Mouse (Mus musculus): ENCODE measurements around the gene Sult6b1. TPM values are rescaled to one million over a fixed set of nuclear protein-coding genes. Genes with fewer than 3 reads are reported as not detected.

Sult6b1 gene
- total RNA-seq (2017) = 0.13 TPM in 1 of 2 replicates, not detected in the other

DNA sequence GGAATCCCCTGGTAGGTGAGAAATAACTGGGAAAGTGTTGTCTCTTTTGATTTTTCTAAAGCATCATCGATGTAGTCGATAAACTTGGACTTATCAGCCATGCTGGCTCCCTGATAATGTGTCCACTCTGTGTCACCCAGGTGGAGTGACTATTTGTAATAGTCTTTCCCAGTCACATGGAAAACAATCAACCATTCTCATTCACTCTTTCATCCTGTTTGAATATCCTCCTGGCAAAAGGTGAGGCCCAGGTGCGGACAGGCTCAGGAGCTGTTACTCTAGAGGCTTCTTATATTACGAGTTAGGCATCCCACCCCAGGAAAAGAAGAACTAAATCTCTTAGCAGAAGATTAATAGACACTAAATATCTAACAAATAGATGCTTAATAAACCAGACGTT lies at the start of gene Sult6b1:
Gene Sult6b1, minus strand, starts transcription at position 101 of the 400 bp plus-strand sequence.
- no peak for ATAC-seq (replicated peaks in 1 of 2; ENCODE audit: insufficient read depth in 1 of 2, low FRiP score in 2 of 2, low TSS enrichment in 1 of 2, low read depth in 1 of 2, poor library complexity in 2 of 2, severe bottlenecking in 2 of 2)

DNA sequence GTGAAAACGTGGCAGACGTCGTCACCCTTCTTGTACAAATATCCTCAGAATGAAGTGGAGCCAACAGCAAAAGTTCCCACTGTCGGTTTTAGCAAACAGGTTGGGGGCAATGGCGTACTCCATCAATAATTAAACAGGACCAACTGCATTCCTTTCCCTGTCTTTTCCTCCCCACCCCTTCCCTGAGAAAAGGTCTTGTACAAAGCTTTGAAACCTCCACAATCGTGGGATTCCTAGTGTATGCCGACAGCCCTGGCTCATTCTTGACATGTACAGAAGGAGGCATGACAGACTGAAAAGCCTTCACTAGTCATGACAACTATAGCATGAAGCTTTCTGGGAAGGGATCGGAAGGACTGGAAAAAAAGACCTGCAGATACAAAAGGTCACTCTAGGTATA lies 46.4 kb upstream of the Sult6b1 start:
- no peak for ATAC-seq (replicated peaks in 1 of 2; ENCODE audit: insufficient read depth in 1 of 2, low FRiP score in 2 of 2, low TSS enrichment in 1 of 2, low read depth in 1 of 2, poor library complexity in 2 of 2, severe bottlenecking in 2 of 2)

DNA sequence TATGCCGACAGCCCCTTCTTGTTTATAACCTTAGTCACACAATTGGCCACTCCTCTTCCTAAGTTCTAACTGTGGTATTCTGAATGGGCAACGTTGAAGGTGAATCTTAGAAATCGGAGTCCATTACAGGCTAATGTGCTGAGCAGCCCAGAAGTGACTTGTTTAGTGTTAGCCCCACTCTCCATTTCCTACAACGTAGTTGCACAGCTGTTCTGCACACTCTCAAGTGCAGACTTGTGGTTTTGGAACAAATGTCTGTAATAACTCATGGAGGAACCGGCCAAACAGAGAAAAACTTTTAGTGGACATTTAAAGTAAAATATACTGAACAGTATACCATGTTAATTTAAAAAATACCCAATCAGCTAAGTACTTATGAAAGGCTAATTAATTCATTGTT lies 45.3 kb upstream of the Sult6b1 start:
- no peak for ATAC-seq (replicated peaks in 1 of 2; ENCODE audit: insufficient read depth in 1 of 2, low FRiP score in 2 of 2, low TSS enrichment in 1 of 2, low read depth in 1 of 2, poor library complexity in 2 of 2, severe bottlenecking in 2 of 2)

DNA sequence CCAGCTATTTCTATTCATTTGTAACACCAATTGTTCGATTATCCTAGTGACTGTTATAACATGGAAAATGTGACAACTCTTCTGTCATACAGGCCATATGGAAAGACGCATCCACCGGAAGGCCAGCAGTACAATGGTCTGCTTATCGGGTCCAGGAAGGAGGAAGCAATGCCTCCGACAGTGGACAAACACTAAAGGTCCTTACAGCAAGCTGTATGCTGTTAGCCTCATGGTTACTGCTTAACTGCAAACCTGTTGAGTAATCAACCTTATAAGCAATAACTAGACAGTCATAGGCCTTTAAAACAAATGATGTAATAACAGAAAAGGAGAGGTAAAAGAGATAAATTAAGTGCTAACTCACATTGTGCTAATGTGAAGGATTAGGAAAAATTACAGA lies 44.4 kb upstream of the Sult6b1 start:
- ATAC-seq (replicated peaks in 1 of 2; ENCODE audit: insufficient read depth in 1 of 2, low FRiP score in 2 of 2, low TSS enrichment in 1 of 2, low read depth in 1 of 2, poor library complexity in 2 of 2, severe bottlenecking in 2 of 2) = no peak

DNA sequence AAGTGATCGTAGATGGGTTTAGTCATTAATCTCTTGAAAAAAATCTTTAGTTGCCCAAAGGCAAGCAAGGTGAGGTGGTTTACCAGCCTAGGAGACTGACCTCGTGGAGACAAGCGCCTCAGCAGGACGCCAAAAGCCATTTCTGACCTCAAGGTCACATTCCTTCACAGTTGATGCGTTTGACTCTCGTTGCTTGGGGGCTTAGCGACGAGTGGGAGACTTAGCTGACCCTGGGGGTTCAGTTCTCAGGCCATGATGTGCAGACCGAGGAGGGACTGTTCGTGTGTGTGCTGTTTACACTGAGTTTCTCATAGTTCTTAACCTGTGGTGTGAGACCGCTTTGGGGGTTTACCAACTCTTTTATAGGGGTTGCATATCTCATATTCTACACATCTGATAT lies 35.8 kb upstream of the Sult6b1 start:
- ATAC-seq (replicated peaks in 1 of 2; ENCODE audit: insufficient read depth in 1 of 2, low FRiP score in 2 of 2, low TSS enrichment in 1 of 2, low read depth in 1 of 2, poor library complexity in 2 of 2, severe bottlenecking in 2 of 2) = no peak; a peak in 1 of 4 replicates

DNA sequence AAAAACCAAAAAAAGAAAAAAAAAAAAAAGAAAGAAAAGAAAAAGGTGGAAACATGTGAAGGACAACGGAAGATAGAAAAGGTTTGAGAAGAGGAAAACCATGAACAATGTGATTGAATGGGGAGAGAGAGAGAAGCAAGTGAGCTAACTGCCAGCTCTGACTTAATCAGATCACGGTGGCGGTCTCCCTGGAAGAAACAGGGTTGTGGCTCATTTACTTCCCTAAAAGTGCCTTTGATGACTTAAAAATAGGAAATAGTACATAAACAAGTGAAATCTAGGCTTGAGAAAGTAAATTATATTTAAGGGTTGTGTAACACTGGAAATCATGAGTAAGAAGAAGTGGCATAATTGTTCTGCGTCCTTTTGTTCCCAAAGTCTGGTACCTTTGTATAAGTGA lies 32.1 kb upstream of the Sult6b1 start:
- peak in 1 of 2 experiments; percentile 27; a peak in 1 of 4 replicates for ATAC-seq (replicated peaks in 1 of 2; ENCODE audit: insufficient read depth in 1 of 2, low FRiP score in 2 of 2, low TSS enrichment in 1 of 2, low read depth in 1 of 2, poor library complexity in 2 of 2, severe bottlenecking in 2 of 2)

DNA sequence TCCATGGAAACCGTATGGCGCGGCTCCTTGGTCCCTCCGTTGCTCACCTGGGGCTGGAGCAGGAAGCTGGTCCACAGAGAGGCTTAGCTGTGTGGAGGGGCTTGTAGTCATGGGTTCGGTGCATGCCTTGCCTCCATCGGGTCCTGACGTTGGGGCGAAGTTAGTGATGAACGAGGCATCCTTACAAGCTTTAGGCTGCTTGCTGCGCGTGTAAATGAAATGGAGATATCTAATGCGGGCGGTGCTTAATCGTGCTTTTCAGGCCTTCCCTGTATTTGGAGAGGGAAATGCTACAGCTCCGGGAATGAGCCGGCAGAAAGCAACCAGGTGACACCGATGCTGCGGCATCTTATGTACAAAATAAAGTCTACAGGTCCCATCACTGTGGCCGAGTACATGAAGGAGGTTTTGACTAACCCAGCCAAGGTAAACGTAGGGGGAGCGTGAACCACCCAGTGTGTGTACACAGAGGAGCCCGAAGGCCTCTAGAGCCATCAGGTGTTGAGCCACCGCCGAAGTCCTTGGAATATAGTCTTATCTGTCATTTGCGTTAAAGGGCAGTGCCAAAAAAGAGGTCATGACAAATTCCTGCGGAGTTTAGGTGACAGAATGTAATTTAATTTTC lies 30.5 kb upstream of the Sult6b1 start:
- no peak for ATAC-seq (replicated peaks in 1 of 2; ENCODE audit: insufficient read depth in 1 of 2, low FRiP score in 2 of 2, low TSS enrichment in 1 of 2, low read depth in 1 of 2, poor library complexity in 2 of 2, severe bottlenecking in 2 of 2)

DNA sequence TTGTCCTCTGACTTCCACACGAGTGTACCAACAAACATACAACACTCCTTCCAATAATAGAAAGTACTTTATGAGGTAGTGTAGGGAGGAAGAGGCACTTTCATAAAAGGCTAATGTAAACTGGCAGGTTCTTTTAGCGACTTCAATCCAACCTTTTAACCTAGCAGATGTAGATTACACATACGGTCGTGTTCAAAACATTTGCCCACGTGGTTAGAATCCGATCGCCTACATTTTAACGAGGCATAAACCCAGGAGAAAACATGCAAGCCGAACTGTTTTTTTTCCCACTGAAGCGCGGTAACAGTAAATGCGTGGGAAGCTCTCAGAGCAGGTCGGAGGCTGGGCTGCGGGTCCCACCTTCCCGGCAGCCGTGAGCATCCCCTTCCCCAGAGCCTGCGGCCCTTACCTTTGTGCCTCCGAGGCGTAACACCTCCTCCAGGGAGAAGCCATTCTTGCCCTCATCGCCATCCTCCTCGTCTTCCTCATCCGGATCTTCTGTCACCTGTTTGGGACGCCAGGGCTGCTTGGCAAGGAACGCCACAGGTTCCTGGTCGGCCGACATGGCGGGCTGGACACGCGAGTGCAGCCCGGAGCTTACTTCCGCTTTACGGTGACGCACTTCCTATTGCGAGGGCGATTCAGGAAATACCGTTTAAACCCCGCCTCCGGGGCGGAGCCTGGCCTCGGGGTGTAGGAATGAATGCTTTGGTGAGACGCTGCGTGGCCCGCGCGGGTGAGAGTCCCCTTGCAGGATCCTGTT lies 29.9 kb upstream of the Sult6b1 start, which contains the start of the genes Cebpz and Ndufaf7:
Gene Cebpz, minus strand, starts transcription at position 601 of the 763 bp plus-strand sequence.
Gene Ndufaf7, plus strand, starts transcription at position 671 of the 763 bp plus-strand sequence.
- peak; percentile 97 to 99 for ATAC-seq (replicated peaks in 1 of 2; ENCODE audit: insufficient read depth in 1 of 2, low FRiP score in 2 of 2, low TSS enrichment in 1 of 2, low read depth in 1 of 2, poor library complexity in 2 of 2, severe bottlenecking in 2 of 2)

DNA sequence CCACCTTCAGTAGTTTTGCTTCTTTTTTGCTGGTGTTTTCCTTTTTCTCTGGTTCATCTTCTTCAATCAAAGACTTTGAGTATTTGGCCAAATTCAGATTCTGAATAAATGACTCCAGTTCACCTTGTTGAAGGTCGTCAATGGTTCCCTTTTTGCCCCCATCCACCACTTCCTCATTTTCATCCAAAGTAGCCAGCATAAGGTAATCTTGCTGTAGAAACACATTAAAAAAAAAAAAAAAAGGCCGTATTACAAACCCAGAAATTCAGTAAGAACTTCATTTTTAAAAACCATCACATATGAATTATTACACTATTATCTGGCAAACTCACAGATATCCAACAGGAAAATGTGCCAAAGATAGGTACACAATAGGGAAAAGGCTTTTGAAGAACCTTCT lies 29.1 kb upstream of the Sult6b1 start:
- no peak for ATAC-seq (replicated peaks in 1 of 2; ENCODE audit: insufficient read depth in 1 of 2, low FRiP score in 2 of 2, low TSS enrichment in 1 of 2, low read depth in 1 of 2, poor library complexity in 2 of 2, severe bottlenecking in 2 of 2)

DNA sequence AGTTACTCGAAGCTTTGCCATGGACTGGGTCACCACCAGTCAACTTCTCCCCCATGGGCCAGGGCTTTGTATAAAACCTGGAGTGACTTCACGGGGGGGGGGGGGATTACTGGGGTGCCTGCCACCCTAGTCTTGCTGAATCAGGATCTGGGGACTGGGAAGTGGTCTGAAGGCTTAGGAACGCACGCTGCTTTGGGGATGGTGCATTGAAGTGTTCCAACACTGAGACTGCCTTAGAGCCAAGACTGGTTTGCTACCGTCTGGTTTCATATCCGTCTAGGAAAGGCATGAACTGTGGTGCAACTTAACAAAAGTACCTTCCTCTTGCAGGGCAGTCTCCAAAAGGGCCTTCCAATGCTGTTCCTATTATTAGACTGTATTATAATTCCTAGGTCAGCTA lies 10.9 kb upstream of the Sult6b1 start:
- ATAC-seq (replicated peaks in 1 of 2; ENCODE audit: insufficient read depth in 1 of 2, low FRiP score in 2 of 2, low TSS enrichment in 1 of 2, low read depth in 1 of 2, poor library complexity in 2 of 2, severe bottlenecking in 2 of 2) = no peak

DNA sequence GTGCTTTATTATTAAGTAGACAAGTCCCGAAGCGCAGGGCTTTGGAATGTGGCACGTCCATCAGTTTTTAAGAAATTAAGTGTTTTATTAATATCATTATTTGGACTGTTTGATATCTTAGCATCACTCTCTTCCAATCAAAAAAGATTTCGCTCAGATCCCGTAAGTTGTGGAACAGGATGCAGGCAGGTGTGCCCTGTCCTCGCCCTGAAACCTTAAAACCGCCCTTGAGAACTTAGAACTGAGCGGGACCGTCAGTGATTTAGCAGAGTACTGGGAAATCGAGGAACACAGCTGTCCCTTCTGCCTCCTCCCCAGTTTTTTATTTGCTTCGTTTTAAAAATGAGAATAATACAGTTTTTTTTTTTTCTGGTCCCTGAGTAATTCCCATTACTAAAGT lies 10.1 kb upstream of the Sult6b1 start:
- ATAC-seq (replicated peaks in 1 of 2; ENCODE audit: insufficient read depth in 1 of 2, low FRiP score in 2 of 2, low TSS enrichment in 1 of 2, low read depth in 1 of 2, poor library complexity in 2 of 2, severe bottlenecking in 2 of 2) = no peak

DNA sequence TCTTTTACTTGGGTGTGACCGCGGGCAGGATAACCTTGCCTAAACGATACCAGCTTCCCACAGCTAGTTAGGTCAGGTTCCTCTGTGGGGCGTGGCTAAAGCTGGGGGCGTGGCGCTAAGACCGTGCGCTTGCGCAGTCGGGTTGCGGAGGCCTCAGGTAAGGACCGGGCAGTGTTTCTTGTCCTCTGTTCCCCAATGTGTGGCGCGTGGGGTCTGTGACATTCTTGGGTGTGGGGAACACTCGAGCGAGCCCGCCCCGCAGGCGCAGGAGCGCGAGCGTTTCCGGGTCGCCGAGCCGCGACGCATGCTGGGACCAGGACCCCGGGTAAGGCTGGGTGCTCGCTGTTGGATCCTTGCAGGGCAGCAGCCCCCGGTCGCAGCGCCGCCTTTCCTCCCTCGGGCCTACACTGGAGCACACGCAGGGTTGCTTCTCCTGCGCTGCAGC lies 9.6 kb upstream of the Sult6b1 start, which contains the start of gene Cebpzos:
Gene Cebpzos, plus strand, starts transcription at position 132 of the 445 bp plus-strand sequence.
- peak; percentile 90 to 96 for ATAC-seq (replicated peaks in 1 of 2; ENCODE audit: insufficient read depth in 1 of 2, low FRiP score in 2 of 2, low TSS enrichment in 1 of 2, low read depth in 1 of 2, poor library complexity in 2 of 2, severe bottlenecking in 2 of 2)

DNA sequence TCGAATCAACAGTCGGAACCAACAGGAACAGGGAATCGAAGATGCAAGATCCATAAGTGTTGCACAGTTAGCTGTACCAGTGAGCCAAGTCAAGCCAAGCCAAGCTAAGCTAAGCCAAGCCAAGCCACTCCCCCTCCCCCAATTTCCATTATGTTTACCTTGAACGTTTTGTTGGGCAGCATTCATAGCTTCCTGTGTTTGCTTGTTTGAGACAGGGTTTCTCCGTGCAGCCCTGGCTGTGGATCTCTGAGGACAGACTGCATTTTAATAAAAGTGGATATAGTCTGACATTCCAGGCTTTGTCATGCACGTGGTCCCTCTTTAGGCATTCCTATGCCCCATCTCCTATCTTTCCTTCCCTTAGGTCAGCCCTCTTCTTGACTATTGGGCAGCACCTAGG lies 9.0 kb upstream of the Sult6b1 start:
- no peak for ATAC-seq (replicated peaks in 1 of 2; ENCODE audit: insufficient read depth in 1 of 2, low FRiP score in 2 of 2, low TSS enrichment in 1 of 2, low read depth in 1 of 2, poor library complexity in 2 of 2, severe bottlenecking in 2 of 2)

DNA sequence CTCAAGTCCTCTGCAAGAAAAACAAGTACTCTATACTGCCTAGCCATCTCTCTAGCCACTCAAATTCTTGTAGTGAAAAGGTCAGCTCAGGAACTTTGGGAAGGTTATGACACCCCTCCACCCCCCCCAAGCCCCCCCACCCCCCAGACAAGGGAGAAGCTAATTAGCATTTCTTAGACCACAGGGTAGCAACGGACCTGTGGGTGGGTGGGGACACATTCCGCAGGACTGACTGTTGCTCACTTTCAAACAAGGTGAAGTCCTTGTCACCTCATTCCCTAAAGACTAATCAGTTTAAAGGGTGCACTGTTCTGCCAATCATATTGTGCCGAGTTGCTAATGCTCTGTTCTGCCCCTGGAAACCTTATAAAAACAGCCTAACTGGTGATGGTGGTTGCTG lies 7.1 kb upstream of the Sult6b1 start:
- no peak for ATAC-seq (replicated peaks in 1 of 2; ENCODE audit: insufficient read depth in 1 of 2, low FRiP score in 2 of 2, low TSS enrichment in 1 of 2, low read depth in 1 of 2, poor library complexity in 2 of 2, severe bottlenecking in 2 of 2)

DNA sequence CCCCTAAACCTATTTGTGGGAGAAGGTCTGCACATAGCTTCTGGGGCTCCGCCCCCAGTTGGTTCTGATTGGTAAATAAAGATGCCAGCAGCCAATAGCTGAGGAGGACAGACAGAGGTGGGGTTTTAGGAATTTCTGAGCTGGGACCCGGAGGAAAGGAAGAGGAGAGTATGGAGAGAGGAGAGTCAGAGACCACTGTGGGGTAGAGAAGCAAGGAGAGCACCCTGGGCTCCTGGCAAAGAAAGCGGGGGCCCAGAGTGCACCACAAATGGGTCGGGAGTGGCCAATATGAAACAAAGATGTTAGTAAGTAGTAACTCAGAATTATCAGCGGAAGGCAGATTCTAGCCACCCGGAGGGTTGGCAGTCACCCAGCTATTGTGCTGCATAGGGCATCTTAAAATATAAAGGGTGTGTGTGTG lies 6.1 kb upstream of the Sult6b1 start:
- no peak for ATAC-seq (replicated peaks in 1 of 2; ENCODE audit: insufficient read depth in 1 of 2, low FRiP score in 2 of 2, low TSS enrichment in 1 of 2, low read depth in 1 of 2, poor library complexity in 2 of 2, severe bottlenecking in 2 of 2)

DNA sequence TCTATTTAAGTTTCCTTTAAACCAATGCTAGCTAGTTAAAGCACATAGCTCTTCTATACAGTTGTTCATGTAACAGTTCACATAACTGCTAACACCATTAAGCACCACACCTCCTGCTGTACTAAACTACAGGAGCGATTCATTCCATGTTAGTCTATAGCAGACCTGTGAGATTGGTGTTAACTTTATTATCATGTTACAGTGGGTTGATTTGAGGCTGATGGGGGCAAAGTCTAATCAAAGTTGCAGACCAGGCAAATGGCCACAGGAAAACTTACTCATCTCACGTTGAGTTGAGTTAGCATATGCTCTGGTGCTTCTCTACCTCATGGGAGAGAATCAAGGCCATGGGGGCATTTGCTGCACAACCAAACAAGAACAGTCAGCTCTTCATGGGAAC lies 2.6 kb upstream of the Sult6b1 start:
- no peak for ATAC-seq (replicated peaks in 1 of 2; ENCODE audit: insufficient read depth in 1 of 2, low FRiP score in 2 of 2, low TSS enrichment in 1 of 2, low read depth in 1 of 2, poor library complexity in 2 of 2, severe bottlenecking in 2 of 2)

DNA sequence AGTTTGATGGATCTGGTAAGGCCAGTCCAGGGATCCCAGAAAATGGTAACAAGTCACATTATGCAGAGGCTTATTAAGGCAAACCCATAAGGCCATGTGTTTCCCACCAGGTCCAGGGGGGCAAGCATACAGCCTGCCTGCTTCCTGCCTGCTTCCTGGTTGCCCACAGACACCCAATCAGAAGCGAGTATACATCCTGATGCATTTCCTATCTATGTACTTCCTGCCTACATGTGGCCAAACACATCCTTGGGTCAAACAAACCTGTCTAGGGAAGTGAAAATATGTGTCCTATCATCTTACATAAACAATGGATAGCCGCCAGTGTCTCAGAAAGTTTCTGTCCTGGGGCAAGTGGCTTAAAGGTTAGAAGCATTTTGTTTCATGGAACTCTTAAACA lies 3.6 kb downstream of the Sult6b1 start:
- no peak; a peak in 1 of 4 replicates for ATAC-seq (replicated peaks in 1 of 2; ENCODE audit: insufficient read depth in 1 of 2, low FRiP score in 2 of 2, low TSS enrichment in 1 of 2, low read depth in 1 of 2, poor library complexity in 2 of 2, severe bottlenecking in 2 of 2)

DNA sequence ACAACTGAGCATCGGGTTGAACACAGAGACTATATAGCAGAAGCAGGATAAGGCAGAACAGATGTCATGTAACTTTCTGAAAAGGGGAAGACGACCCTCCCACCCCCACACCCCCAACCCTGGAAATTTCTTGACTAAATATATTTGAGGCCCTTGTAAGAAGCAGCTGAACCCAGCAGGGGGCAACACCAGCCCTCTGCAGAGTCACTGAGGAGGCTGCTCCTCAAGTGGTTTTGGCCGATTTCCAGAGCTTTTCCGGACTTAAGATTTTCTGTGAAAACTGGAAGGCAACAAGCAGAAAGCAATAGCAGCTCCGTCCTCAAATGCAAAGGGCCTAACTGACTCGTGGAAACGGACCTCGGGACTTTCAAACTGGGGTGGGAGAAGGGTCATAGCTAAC lies 11.4 kb downstream of the Sult6b1 start:
- ATAC-seq (replicated peaks in 1 of 2; ENCODE audit: insufficient read depth in 1 of 2, low FRiP score in 2 of 2, low TSS enrichment in 1 of 2, low read depth in 1 of 2, poor library complexity in 2 of 2, severe bottlenecking in 2 of 2) = peak; percentile 59 to 71; a peak in 2 of 4 replicates

All from hematopoietic stem cell, adult 5-6 weeks (primary cell).